Mouse (Mus musculus): Measurements from ENCODE around the gene Rec114.

Gene Rec114

DNA sequence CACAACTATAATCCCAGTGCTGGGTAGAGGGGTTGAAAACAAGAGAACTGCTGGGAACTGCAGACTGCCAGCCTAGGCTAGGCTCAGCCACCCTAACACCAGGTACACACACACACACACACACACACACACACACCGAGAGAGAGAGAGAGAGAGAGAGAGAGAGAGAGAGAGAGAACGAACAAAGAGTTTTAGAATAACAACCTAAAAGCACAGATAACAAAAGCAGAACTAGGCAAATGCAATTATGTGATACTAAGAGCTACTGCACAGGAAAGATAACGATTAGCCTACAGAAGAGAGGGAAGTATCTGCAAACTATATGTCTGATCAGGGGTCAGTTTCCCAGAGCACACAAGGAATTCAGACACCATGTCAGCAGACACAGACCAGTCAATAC is 24.8 kb downstream of the Rec114 start:
- in situ Hi-C loops (cut with MboI, MseI), result no loop called here

GRCm38 (mm10) chr9:58716886-58717285 is 26.9 kb downstream of the Rec114 start:
- in situ Hi-C loops (cut with MboI, MseI), result no loop called here

GRCm38 (mm10) chr9:58710642-58711041 is 33.1 kb downstream of the Rec114 start:
- in situ Hi-C loops (cut with MboI, MseI), result no loop called here

DNA sequence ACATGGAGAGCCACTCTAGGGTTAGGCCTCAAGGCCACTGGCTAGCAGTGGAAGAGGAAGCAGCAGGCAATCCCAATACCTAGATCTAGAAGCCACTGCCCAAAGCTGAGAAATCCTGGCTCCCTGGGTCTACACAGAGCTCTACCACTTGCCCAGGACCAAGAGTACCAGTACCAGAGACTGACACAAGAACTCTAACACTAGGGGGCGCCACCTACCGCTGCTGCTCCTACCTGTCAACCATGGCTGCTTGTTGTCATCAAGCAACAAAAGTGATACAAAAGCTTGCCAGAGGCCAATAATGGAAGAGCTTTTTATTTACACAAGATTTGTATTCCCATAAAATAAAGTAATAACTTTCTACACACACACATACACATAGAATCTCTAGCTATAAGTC is 33.8 kb downstream of the Rec114 start:
- in situ Hi-C loops (cut with MboI, MseI), result no loop called here

GRCm38 (mm10) chr9:58707796-58708195 is 36.0 kb downstream of the Rec114 start:
- in situ Hi-C loops (cut with MboI, MseI), result no loop called here

GRCm38 (mm10) chr9:58706024-58706423 is 37.7 kb downstream of the Rec114 start:
- in situ Hi-C loops (cut with MboI, MseI), result no loop called here

DNA sequence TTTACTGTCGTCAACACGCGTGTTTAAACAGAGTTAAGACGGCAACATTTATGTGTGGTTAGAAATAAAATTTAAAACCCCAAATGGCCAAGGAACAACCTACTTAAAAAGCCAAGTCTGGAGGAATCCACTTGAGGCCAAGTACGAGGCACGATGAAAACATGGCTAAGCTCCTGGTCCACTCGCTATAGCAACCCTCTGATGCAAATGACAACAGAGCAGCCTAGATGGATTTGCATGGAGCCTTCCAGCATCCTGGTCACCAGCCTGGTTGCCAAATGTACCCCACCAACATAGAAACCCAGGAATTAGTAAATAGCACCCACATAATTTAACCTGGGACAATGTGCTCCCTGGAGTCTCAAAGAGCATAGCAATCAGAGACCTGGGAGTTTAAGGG is 40.0 kb downstream of the Rec114 start:
- in situ Hi-C loops (cut with MboI, MseI), result no loop called here

DNA sequence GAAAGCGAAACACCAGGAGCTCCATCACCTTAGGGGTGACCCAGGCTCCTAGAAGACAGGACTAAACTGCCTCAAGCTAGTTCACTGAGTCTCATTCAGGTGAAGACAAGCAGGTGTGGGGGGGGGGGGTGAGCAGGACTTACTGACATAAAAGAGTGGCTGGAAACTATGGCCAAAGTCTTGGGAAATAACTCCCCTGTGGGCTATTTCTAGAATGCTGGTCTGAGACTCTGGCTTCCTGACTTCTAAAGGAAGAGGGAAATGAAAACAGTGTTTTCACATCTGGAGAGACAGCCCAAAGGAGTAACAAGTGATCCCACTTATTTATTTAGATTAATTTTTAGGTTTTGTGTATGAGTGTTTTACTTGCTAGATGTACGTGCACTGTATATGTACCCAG is 42.0 kb downstream of the Rec114 start:
- in situ Hi-C loops (cut with MboI, MseI), result no loop called here

DNA sequence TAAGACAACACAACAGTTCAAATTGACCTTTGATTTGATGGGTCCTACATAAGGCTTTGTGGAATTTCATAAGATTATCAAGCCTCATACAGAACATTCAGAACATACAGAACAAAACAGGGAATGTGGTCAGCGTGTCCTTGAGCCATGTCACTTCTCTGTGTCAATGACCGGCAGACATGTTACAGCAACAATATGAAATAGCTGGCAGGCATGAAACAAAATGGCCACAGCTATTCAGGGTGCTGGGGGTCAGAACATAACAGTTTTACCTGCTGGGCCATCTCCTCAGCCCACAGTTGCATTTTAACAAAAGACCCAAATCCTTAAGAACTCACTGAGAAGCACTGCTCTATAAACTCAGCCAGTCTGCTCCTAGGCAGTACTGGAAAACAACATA is 45.3 kb downstream of the Rec114 start:
- in situ Hi-C loops (cut with MboI, MseI), result no loop called here

GRCm38 (mm10) chr9:58691471-58691870 is 52.3 kb downstream of the Rec114 start:
- in situ Hi-C loops (cut with MboI, MseI), result no loop called here

DNA sequence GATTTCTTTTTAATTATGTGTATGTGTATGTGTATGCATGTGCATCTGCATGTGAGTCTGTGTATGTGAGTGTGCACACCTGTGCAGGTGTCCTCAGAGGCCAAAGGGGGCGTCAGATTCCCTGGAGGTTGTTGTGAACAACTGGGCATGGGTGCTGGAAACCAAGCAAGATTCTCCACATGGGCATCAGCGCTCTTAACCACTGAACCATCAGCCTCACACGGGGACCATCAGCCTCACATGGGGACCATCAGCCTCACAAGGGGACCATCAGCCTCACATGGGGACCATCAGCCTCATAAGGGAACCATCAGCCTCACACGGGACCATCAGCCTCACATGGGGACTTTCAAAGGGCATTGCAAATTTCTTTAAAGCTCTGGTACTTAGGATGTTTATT is 53.1 kb downstream of the Rec114 start:
- in situ Hi-C loops (cut with MboI, MseI), result no loop called here

DNA sequence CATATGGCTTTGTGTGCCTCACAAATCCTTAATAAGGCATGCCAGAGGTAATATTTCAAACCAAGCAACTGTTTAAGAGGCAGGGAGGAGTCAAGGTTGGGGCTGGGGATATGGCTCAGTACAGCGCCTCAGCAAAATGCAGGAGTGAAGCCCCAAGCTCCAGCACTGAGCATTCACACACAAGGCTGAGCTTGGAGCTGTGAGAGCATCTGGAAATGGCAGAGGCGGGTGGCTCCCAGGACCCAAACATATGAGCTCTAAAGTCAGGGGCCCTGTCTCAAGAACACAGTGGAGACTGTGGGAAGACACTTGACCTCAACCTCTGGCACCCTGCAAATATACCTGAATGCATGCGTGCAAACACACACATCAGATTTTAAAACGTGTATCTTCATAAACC is 55.7 kb downstream of the Rec114 start:
- in situ Hi-C loops (cut with MboI, MseI), result loop anchor here (10.0 kb wide), 2 partner anchors 363 to 1157 kb away; no protein-coding TSS in a partner anchor

DNA sequence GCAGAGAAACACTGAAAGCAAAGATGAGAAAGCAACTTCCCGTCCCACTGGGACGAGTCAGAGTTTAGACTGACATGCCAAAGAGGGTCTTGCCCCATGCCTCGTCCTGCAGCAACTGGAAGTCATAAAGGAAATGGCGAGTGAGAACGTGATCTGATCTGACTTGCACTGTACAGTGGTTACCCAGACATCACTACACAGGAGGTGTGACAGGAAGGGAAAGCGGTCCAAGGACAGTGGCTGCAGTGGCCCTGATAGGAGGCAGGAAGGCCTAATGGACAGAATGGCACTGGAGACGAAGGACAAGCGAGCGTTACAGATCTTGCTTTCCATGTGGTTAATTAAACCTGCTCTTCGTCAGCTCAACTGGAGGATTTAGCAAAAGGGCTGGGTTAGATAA is 58.5 kb downstream of the Rec114 start:
- in situ Hi-C loops (cut with MboI, MseI), result loop anchor here (10.0 kb wide), 2 partner anchors 360 to 1160 kb away; no protein-coding TSS in a partner anchor

DNA sequence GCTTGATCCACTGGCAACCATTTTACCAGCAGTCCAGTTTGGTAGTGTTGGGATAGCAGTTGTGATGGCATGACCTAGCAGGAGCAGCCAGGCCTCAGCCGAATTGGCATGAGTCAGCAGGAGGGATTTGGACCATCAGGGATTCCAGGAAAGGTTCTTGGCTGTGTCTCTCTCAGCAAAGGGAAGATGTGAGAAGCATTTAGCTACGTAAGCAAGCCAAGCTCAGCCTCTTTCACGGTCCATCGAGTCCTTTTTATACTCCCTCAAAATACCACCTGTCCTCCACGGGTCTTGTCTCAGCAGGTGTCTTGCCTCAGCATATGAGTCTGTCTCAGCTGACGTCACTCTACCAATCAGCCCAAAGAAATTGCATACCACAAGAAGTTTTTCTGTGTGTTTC is 60.4 kb downstream of the Rec114 start:
- in situ Hi-C loops (cut with MboI, MseI), result loop anchor here (10.0 kb wide), 2 partner anchors 359 to 1161 kb away; no protein-coding TSS in a partner anchor

- in situ Hi-C loops (cut with MboI, MseI), result loop anchor here (10.0 kb wide), 2 partner anchors 357 to 1163 kb away; no protein-coding TSS in a partner anchor
Observed at GRCm38 (mm10) chr9:58682106-58682505, 61.7 kb downstream of the Rec114 start.

GRCm38 (mm10) chr9:58681411-58681810 is 62.4 kb downstream of the Rec114 start:
- in situ Hi-C loops (cut with MboI, MseI), result loop anchor here (10.0 kb wide), 2 partner anchors 357 to 1163 kb away; no protein-coding TSS in a partner anchor

DNA sequence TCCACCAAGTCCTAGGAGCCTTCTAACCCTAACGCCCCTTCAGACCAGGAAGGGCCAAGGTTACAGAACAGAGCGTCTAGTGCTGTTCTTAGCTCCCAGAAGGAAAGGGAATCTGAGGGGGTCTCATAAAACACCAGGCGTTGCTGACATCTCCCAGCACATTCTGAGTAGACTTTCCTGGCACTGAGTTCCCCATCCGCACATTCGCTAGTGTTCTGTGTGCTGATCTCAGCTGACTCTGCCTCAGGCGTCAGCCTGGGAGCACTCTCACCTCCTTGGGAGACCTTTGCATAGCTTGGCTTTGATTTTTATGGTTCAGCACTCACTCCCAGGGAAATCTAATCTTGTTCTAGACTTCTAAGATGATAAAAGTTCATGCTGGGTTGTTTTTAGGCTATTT is 68.4 kb downstream of the Rec114 start:
- in situ Hi-C loops (cut with MboI, MseI), result no loop called here

GRCm38 (mm10) chr9:58674736-58675135 is 69.0 kb downstream of the Rec114 start:
- in situ Hi-C loops (cut with MboI, MseI), result no loop called here

DNA sequence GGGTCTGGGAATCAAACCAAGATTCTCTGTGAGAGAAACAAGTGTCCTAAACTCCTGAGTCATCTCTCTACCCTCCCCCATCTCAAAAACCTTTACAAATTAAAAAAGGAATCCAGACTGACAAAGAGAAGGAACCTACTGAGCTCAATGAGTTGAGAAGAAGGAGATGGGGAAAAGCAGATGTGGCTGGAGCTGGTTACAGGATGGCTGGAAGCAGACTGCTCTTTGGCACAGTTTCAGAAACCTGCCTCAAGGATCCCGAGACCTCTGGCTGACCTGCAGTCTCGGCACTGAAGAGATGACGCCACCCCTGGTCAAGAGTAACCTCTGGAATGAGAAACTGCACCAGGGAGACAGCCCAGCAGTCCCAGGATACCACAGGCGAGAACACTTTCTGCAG is 71.3 kb downstream of the Rec114 start:
- in situ Hi-C loops (cut with MboI, MseI), result no loop called here

GRCm38 (mm10) chr9:58669819-58670218 is 73.9 kb downstream of the Rec114 start:
- in situ Hi-C loops (cut with MboI, MseI), result no loop called here

GRCm38 (mm10) chr9:58669071-58669470 is 74.7 kb downstream of the Rec114 start:
- in situ Hi-C loops (cut with MboI, MseI), result no loop called here

- in situ Hi-C loops (cut with MboI, MseI), result no loop called here
Observed at GRCm38 (mm10) chr9:58668171-58668570, 75.6 kb downstream of the Rec114 start.

DNA sequence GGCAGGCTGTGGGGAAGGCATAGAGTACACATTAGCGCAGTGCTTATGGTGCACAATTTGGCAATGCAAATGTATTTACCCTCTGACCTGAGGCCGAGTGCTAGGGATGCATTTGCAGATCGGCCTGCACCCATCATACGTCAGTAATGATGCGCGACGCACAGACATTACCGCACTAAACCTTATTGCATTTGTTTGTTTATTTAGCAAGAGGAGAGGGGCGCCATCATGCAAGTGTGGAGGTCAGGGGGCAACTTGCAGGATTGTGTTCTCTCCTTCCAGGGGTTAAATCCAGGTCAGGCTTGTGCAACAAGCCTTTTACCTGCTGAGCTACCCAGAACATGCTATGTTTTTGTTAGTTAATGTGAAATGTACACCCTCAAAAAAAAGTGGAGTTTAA is 76.5 kb downstream of the Rec114 start:
- in situ Hi-C loops (cut with MboI, MseI), result no loop called here

GRCm38 (mm10) chr9:58666191-58666590 is 77.6 kb downstream of the Rec114 start:
- in situ Hi-C loops (cut with MboI, MseI), result no loop called here
